Mouse (Mus musculus) embryonic facial prominence, embryonic 11.5 days (tissue): ENCODE results near the gene Kmt2b. TPM values are rescaled to one million over a fixed set of nuclear protein-coding genes. Genes with fewer than 3 reads are reported as not detected.

ENCODE experiments used
- ATAC-seq: fragments of 200-750 bp; cut with Nextera tagmentation; replicated peaks from 2 replicates; pipeline ENCODE4 v1.8.0; 2017; ENCODE audit warnings: low read depth; ENCODE audit not compliant: insufficient number of reproducible peaks, low FRiP score, low TSS enrichment
- DNase-seq: peaks from one replicate; pipeline ENCODE4 v3.0.0-alpha.2; 2015; ENCODE audit warnings: low spot score
- H3K27ac ChIP-seq: fragments of 300-500 bp; sonication (generic); replicated peaks from 2 replicates; pipeline ENCODE4 v1.5.1; 2014; ENCODE audit warnings: mild to moderate bottlenecking, low read depth, low read length, control low read depth
- H3K27me3 ChIP-seq: fragments of 300-500 bp; sonication (generic); 2 replicates; pipeline ENCODE4 v1.6.1; 2014; ENCODE audit warnings: mild to moderate bottlenecking, low read length, moderate library complexity, mixed read lengths; ENCODE audit not compliant: control insufficient read depth, insufficient read depth
- H3K36me3 ChIP-seq: fragments of 300-500 bp; sonication (generic); replicated peaks from 2 replicates; pipeline ENCODE4 v1.6.1; 2014; ENCODE audit warnings: low read depth, mild to moderate bottlenecking, low read length, moderate library complexity, mixed read lengths; ENCODE audit not compliant: control insufficient read depth, insufficient read depth
- H3K4me1 ChIP-seq: fragments of 300-500 bp; sonication (generic); 2 replicates; pipeline ENCODE4 v1.6.1; 2014; ENCODE audit warnings: low read length, mixed read lengths; ENCODE audit not compliant: control insufficient read depth, insufficient read depth
- H3K4me2 ChIP-seq: fragments of 300-500 bp; sonication (generic); 2 replicates; pipeline ENCODE4 v1.6.1; 2014; ENCODE audit warnings: low read depth, mild to moderate bottlenecking, control low read depth, low read length, moderate library complexity
- H3K4me3 ChIP-seq: fragments of 300-500 bp; sonication (generic); 2 replicates; pipeline ENCODE4 v1.5.1; 2014; ENCODE audit warnings: low read depth, low read length, control low read depth
- H3K9ac ChIP-seq: fragments of 300-500 bp; sonication (generic); replicated peaks from 2 replicates; pipeline ENCODE4 v1.6.1; 2014; ENCODE audit warnings: mild to moderate bottlenecking, control low read depth, low read length
- H3K9me3 ChIP-seq: fragments of 300-500 bp; sonication (generic); replicated peaks from 2 replicates; pipeline ENCODE4 v1.6.1; 2016; ENCODE audit warnings: mild to moderate bottlenecking, low read length, inconsistent platforms, mixed read lengths; ENCODE audit not compliant: control insufficient read depth
- WGBS: fragments of 180-500 bp; shearing (Covaris S2); extraction: QIAGEN DNeasy Blood & Tissue Kit; methylation state at CpG from one replicate; pipeline ENCODE4 v1.1.7; 2014; 5-methylcytosine and 5-hydroxymethylcytosine counted together
- polyA plus RNA-seq: library from polyadenylated mRNA; unstranded; fragments of >200 nt; fragmentation: Nextera tagmentation; extraction: Ambion mirVana; gene quantifications from 2 replicates; pipeline ENCODE4 v1.2.1, GENCODE M21; 2014

Gene Kmt2b
- polyA plus RNA-seq, 1 experiment from 2014 or later, result 8.4 TPM

GRCm38 (mm10) chr7:30534633-30535577 is 53.6 kb downstream of the Kmt2b start, which contains the start of gene Arhgap33:
TSS of gene Arhgap33 (minus strand) at chr7:30535060.
- Histone ChIP-seq H3K36me3 (peaks cover 4% of the 10 kb centered on the region), H3K4me2 (peak within 1 kb of the TSS; percentile 88), H3K4me3 (peak within 1 kb of the TSS; percentile 71), H3K9ac (peak within 1 kb of the TSS; percentile 77), H3K9me3 (no peaks in the 10 kb centered on the region), H3K27me3 (no peaks in the 10 kb centered on the region), H3K27ac (no peak within 1 kb of the TSS; the same call in 1 of the 2 replicates), H3K4me1 (no peaks in the 10 kb centered on the region; the same call in 1 of the 2 replicates)
- DNase-seq, result peak; percentile 99
- peak; percentile 78 for ATAC-seq
- under 1% methylated on average over 60 of the region's 84 CpGs for WGBS

- peak; percentile 50 for ATAC-seq
- no peak for DNase-seq
- WGBS, result 6% methylated on average over 26 of the region's 26 CpGs
- Histone ChIP-seq H3K4me3 (peak overlapping the region; percentile 71), H3K9ac (peak overlapping the region; percentile 77), H3K4me1 (no peaks in the 10 kb centered on the region; the same call in 1 of the 2 replicates), H3K27me3 (no peaks in the 10 kb centered on the region), H3K27ac (no peak overlapping the region; the same call in 1 of the 2 replicates), H3K4me2 (peak overlapping the region; percentile 88), H3K9me3 (no peaks in the 10 kb centered on the region), H3K36me3 (peaks cover 4% of the 10 kb centered on the region)
Observed at GRCm38 (mm10) chr7:30533941-30534632, 54.4 kb downstream of the Kmt2b start.

GRCm38 (mm10) chr7:30532931-30533330 is 55.6 kb downstream of the Kmt2b start:
- Histone ChIP-seq H3K27me3 (no peaks in the 10 kb centered on the region), H3K36me3 (peaks cover 8% of the 10 kb centered on the region), H3K9ac (peak overlapping the region; percentile 30; the same call in 1 of the 2 replicates), H3K4me1 (no peaks in the 10 kb centered on the region; the same call in 1 of the 2 replicates), H3K4me2 (peak overlapping the region; percentile 6; the same call in 1 of the 2 replicates), H3K27ac (no peak overlapping the region), H3K4me3 (no peak overlapping the region), H3K9me3 (no peaks in the 10 kb centered on the region)
- 0 out of 2 replicates have a peak, but pooled peaks have one; percentile 7 for ATAC-seq
- peak; percentile 15 for DNase-seq
- WGBS, result 13% methylated on average over 8 of the region's 8 CpGs

- Histone ChIP-seq H3K9me3 (no peaks in the 10 kb centered on the region), H3K27ac (no peak overlapping the region), H3K27me3 (no peaks in the 10 kb centered on the region), H3K4me1 (peaks cover 4% of the 10 kb centered on the region; the same call in 1 of the 2 replicates), H3K9ac (no peak overlapping the region; the same call in 1 of the 2 replicates), H3K4me2 (no peak overlapping the region), H3K4me3 (no peak overlapping the region), H3K36me3 (peaks cover 8% of the 10 kb centered on the region)
- DNase-seq (no peak), ATAC-seq (no peak)
- 84% methylated on average over 9 of the region's 9 CpGs for WGBS
Observed at GRCm38 (mm10) chr7:30531291-30531815, 57.2 kb downstream of the Kmt2b start.

- no peaks in the 10 kb centered on the region for H3K27me3 ChIP-seq
- DNase-seq, result no peak
- ATAC-seq, result no peak
- H3K4me2 ChIP-seq, result no peak overlapping the region
- 0 out of 2 replicates have a peak, but pooled peaks cover 4% of the 10 kb centered on the region for H3K4me1 ChIP-seq
- no peak overlapping the region for H3K27ac ChIP-seq
- H3K9ac ChIP-seq, result no peak overlapping the region
- peaks cover 11% of the 10 kb centered on the region for H3K36me3 ChIP-seq
- WGBS, result 83% methylated on average over 14 of the region's 14 CpGs
- H3K4me3 ChIP-seq, result no peak overlapping the region
- no peaks in the 10 kb centered on the region for H3K9me3 ChIP-seq
Observed at GRCm38 (mm10) chr7:30526981-30527380, 61.5 kb downstream of the Kmt2b start.

GRCm38 (mm10) chr7:30526399-30526798 is 62.1 kb downstream of the Kmt2b start:
- no peak overlapping the region for H3K27ac ChIP-seq
- peaks cover 8% of the 10 kb centered on the region for H3K36me3 ChIP-seq
- no peaks in the 10 kb centered on the region for H3K27me3 ChIP-seq
- 10% methylated on average over 15 of the region's 17 CpGs for WGBS
- H3K9ac ChIP-seq, result peak overlapping the region; percentile 10
- no peak overlapping the region for H3K4me2 ChIP-seq
- DNase-seq, result no peak
- no peaks in the 10 kb centered on the region for H3K9me3 ChIP-seq
- 0 out of 2 replicates have a peak, but pooled peaks have one; percentile 21 for ATAC-seq
- 0 out of 2 replicates have a peak, but pooled peaks cover 4% of the 10 kb centered on the region for H3K4me1 ChIP-seq
- no peak overlapping the region for H3K4me3 ChIP-seq

GRCm38 (mm10) chr7:30525954-30526353 is 62.6 kb downstream of the Kmt2b start:
- peak; percentile 46 for DNase-seq
- Histone ChIP-seq H3K4me2 (no peak overlapping the region), H3K4me1 (0 out of 2 replicates have a peak, but pooled peaks cover 4% of the 10 kb centered on the region), H3K4me3 (no peak overlapping the region), H3K9ac (no peak overlapping the region), H3K27ac (no peak overlapping the region), H3K9me3 (no peaks in the 10 kb centered on the region), H3K27me3 (no peaks in the 10 kb centered on the region), H3K36me3 (peaks cover 6% of the 10 kb centered on the region)
- WGBS, result 23% methylated on average over 10 of the region's 10 CpGs
- no peak for ATAC-seq
